Mouse (Mus musculus): ENCODE data around the gene Scg2. TPM values are rescaled to one million over a fixed set of nuclear protein-coding genes. Genes with fewer than 3 reads are reported as not detected.

The Scg2 gene
- polyA plus RNA-seq, 1 experiment = 184 TPM

DNA sequence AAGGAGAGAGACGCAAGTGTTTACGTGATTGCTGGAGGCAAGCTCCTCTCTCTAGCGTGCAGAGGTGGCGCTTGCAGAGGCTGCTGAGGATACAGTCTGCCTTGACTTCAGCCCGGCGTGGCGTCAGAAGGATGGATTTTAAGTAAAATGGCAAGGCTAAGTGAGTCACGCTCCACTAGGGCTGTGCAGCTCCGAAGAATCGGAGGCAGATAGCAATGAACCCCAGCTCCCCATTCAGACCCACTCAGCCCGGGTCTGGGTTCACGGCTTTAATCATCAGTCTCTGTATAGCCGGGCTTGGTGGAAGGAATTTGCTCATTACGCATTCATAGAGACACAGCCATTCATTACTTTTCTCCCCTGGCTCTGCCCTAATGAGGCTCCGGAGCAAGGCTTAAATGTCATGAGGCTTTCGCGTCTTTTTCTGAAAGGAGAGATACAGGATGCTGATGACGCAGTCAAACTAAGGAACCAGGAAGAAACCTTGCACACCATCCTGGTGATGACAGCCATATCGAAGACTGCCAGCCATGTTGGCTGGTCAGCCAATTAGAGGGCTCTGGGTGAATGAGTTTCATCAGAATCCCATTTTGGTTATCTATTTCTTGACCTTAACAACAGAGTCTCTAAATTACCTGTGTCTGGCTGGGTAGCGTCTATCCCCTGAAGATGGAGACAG lies 10.6 kb upstream of the Scg2 start:
- no peaks in the 10 kb centered on the region for H3K4me1 ChIP-seq (ENCODE audit: control insufficient read depth, insufficient read depth, low read length)
- peak overlapping the region; percentile 52 for H3K4me3 ChIP-seq (replicated peaks; ENCODE audit: insufficient read depth, low read depth, low read length)
- 14% methylated on average over 20 of the region's 20 CpGs for WGBS
- no peak overlapping the region for H3K27ac ChIP-seq (ENCODE audit: insufficient read depth, low read length)
- no peak for TF ChIP-seq CTCF (IDR thresholded peaks at IDR 0.05; ENCODE audit: borderline replicate concordance, insufficient read depth, low read depth, low read length)
- TF ChIP-seq POLR2A (IDR thresholded peaks at IDR 0.05; ENCODE audit: borderline replicate concordance, insufficient read depth, low read length) = no peak
- DNase-seq = peak; percentile 25 to 52
- no peaks in the 10 kb centered on the region for H3K27me3 ChIP-seq (ENCODE audit: control insufficient read depth, insufficient read depth, low read length)

DNA sequence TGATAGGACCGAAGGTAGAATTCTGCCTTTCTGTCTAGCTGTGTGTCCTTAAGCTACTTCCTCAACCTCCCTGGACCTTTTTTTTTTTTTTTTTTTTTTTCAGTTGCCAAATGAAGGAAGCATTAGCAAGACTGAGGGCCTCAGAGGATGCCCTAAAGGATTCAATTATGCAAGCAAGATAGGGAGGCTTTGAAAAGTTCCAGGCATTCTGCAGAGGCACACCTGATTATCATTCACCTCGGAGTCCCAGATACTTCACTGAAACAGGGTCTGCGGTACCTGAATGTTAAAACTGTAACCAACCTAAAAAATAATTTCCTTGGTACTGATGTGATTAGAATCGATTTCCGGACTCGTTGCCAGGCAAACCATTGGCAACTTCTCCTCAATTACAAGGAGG lies 10.0 kb upstream of the Scg2 start:
- TF ChIP-seq CTCF (IDR thresholded peaks at IDR 0.05; ENCODE audit: borderline replicate concordance, insufficient read depth, low read depth, low read length) = no peak
- no peak for TF ChIP-seq POLR2A (IDR thresholded peaks at IDR 0.05; ENCODE audit: borderline replicate concordance, insufficient read depth, low read length)
- Histone ChIP-seq H3K27ac (ENCODE audit: insufficient read depth, low read length) (no peak overlapping the region), H3K27me3 (ENCODE audit: control insufficient read depth, insufficient read depth, low read length) (no peaks in the 10 kb centered on the region), H3K4me3 (replicated peaks; ENCODE audit: insufficient read depth, low read depth, low read length) (peak overlapping the region; percentile 52), H3K4me1 (ENCODE audit: control insufficient read depth, insufficient read depth, low read length) (no peaks in the 10 kb centered on the region)
- 36% methylated on average over 6 of the region's 6 CpGs for WGBS
- no peak for DNase-seq

DNA sequence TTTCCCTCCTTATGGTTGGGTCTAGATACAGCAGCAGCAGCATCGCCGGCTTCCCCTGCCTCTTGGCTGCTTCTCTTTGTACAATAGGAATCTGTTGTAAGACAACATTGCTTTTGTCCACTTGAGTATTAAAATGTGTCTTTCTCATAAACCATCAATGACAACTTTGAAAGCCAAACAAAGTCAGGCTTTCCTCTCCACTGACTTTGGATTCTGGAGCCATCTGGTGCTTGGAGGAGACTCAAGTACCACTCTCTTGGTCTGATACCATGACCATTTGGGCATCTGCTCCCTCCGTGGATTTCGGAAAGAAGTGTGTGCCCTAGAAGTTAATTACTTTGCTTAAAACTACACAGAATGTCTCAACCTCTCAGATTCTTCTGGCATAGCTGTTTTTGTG lies 5.7 kb upstream of the Scg2 start:
- 22% methylated on average over 4 of the region's 4 CpGs for WGBS
- DNase-seq = peak in 1 of 2 experiments; percentile 30

DNA sequence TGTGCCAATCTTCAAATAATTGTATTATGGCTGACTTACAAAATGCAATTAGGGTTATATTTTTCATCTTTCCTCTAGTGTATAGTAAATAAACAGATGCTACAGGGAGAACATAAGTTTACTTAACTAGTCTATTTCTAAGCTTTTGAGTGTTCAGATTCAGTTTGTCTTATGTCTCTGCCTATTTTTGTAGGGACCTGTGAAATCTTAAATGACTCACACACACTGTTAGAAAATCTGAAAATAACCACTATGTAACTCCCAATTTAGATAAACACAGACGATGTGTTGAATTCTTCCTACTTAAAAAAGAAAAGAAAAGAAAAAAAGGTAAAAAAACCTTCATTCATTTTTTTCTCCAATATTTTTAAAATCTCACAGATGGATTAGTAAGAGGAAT lies 2.2 kb downstream of the Scg2 start:
- Histone ChIP-seq H3K4me1 (ENCODE audit: control insufficient read depth, insufficient read depth, low read length) (no peaks in the 10 kb centered on the region; the same call in 1 of the 2 replicates), H3K27ac (ENCODE audit: insufficient read depth, low read length) (no peak overlapping the region), H3K27me3 (ENCODE audit: control insufficient read depth, insufficient read depth, low read length) (no peaks in the 10 kb centered on the region), H3K4me3 (replicated peaks; ENCODE audit: insufficient read depth, low read depth, low read length) (no peak overlapping the region)
- no peak for DNase-seq
- 43% methylated on average over 1 of the region's 1 CpGs for WGBS
- TF ChIP-seq CTCF (IDR thresholded peaks at IDR 0.05; ENCODE audit: borderline replicate concordance, insufficient read depth, low read depth, low read length) (no peak), POLR2A (IDR thresholded peaks at IDR 0.05; ENCODE audit: borderline replicate concordance, insufficient read depth, low read length) (no peak)

More for the DNA sequence above, 5.7 kb upstream of the Scg2 start:
- no peak for TF ChIP-seq CTCF (IDR thresholded peaks at IDR 0.05; ENCODE audit: borderline replicate concordance, insufficient read depth, low read depth, low read length)
- TF ChIP-seq POLR2A (IDR thresholded peaks at IDR 0.05; ENCODE audit: borderline replicate concordance, insufficient read depth, low read length) = no peak
- Histone ChIP-seq H3K27ac (ENCODE audit: insufficient read depth, low read length) (no peak overlapping the region), H3K4me3 (replicated peaks; ENCODE audit: insufficient read depth, low read depth, low read length) (no peak overlapping the region), H3K27me3 (ENCODE audit: control insufficient read depth, insufficient read depth, low read length) (no peaks in the 10 kb centered on the region), H3K4me1 (ENCODE audit: control insufficient read depth, insufficient read depth, low read length) (no peaks in the 10 kb centered on the region)

DNA sequence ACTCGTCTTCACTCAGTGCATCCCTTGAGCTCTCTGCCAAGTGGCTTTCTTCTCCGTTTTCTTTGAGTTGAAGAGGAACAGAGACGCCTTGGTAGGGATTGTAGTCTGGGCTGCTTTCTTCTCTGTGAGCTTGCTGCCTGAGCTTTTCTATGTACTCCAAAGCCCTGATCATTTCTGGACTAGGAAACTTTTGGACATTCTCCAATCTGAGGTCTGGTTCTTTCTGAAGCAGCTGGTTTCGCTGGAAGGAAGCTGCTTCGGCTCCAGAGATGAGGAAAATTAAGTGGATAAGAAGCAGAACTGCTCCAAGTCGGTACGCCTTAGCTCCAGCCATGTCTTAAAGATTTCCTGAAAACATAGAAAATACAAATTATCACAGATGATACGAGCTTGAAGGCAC lies 3.2 kb downstream of the Scg2 start:
- TF ChIP-seq POLR2A (IDR thresholded peaks at IDR 0.05; ENCODE audit: borderline replicate concordance, insufficient read depth, low read length) (no peak), CTCF (IDR thresholded peaks at IDR 0.05; ENCODE audit: borderline replicate concordance, insufficient read depth, low read depth, low read length) (no peak)
- DNase-seq = peak; percentile 28 to 36
- H3K4me1 ChIP-seq (ENCODE audit: control insufficient read depth, insufficient read depth, low read length) = no peaks in the 10 kb centered on the region; the same call in 1 of the 2 replicates
- H3K4me3 ChIP-seq (replicated peaks; ENCODE audit: insufficient read depth, low read depth, low read length) = no peak overlapping the region
- no peak overlapping the region for H3K27ac ChIP-seq (ENCODE audit: insufficient read depth, low read length)
- WGBS = 62% methylated on average over 8 of the region's 8 CpGs
- no peaks in the 10 kb centered on the region for H3K27me3 ChIP-seq (ENCODE audit: control insufficient read depth, insufficient read depth, low read length)

DNA sequence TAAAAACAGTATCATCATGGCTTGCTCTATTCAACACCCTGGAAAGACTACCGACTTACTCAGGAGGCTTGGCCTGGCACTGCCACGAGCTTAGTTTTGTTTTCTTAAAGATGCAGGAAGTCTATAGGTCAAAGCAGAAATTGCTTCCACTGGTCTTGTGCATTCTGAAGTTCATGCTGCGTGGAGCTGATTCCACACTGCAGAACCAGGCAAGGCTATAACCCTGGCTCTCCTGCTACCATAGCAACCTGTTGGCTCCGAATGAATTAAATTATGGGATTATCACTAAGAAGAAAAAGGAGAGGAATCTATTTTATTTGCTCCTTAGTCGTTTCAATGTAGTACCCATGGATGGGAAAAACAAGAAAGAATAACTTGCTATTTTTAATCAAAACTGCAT lies 10.9 kb downstream of the Scg2 start:
- WGBS = 43% methylated on average over 5 of the region's 5 CpGs

DNA sequence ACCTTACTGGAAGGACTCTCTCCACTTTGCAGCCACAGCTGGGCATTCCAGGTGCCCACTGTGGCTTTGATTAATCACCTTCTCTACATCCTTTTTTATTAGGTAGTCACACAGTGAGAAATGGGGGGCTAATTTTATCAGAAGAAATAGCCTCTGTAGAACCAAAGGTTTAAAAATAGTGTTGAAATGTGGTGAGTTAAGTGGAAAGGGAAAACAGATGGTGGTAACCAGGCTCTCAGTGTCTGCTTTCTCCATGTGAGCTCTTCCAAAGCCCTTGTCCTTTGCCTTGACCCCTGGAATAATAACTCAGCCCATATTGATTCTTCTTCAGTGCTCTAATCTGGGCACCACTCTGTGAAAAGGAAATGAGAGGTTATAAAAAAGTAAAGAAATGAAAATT lies 24.4 kb downstream of the Scg2 start:
- Histone ChIP-seq H3K27ac (ENCODE audit: insufficient read depth, low read length) (no peak overlapping the region), H3K27me3 (ENCODE audit: control insufficient read depth, insufficient read depth, low read length) (no peaks in the 10 kb centered on the region), H3K4me1 (ENCODE audit: control insufficient read depth, insufficient read depth, low read length) (no peaks in the 10 kb centered on the region), H3K4me3 (replicated peaks; ENCODE audit: insufficient read depth, low read depth, low read length) (no peak overlapping the region)
- TF ChIP-seq POLR2A (IDR thresholded peaks at IDR 0.05; ENCODE audit: borderline replicate concordance, insufficient read depth, low read length) = no peak
- no peak for TF ChIP-seq CTCF (IDR thresholded peaks at IDR 0.05; ENCODE audit: borderline replicate concordance, insufficient read depth, low read depth, low read length)
- no peak for DNase-seq

More for the DNA sequence above, 10.9 kb downstream of the Scg2 start:
- Histone ChIP-seq H3K4me3 (replicated peaks; ENCODE audit: insufficient read depth, low read depth, low read length) (no peak overlapping the region), H3K4me1 (ENCODE audit: control insufficient read depth, insufficient read depth, low read length) (no peaks in the 10 kb centered on the region), H3K27ac (ENCODE audit: insufficient read depth, low read length) (no peak overlapping the region), H3K27me3 (ENCODE audit: control insufficient read depth, insufficient read depth, low read length) (no peaks in the 10 kb centered on the region)
- TF ChIP-seq CTCF (IDR thresholded peaks at IDR 0.05; ENCODE audit: borderline replicate concordance, insufficient read depth, low read depth, low read length) (no peak), POLR2A (IDR thresholded peaks at IDR 0.05; ENCODE audit: borderline replicate concordance, insufficient read depth, low read length) (no peak)
- no peak for DNase-seq

DNA sequence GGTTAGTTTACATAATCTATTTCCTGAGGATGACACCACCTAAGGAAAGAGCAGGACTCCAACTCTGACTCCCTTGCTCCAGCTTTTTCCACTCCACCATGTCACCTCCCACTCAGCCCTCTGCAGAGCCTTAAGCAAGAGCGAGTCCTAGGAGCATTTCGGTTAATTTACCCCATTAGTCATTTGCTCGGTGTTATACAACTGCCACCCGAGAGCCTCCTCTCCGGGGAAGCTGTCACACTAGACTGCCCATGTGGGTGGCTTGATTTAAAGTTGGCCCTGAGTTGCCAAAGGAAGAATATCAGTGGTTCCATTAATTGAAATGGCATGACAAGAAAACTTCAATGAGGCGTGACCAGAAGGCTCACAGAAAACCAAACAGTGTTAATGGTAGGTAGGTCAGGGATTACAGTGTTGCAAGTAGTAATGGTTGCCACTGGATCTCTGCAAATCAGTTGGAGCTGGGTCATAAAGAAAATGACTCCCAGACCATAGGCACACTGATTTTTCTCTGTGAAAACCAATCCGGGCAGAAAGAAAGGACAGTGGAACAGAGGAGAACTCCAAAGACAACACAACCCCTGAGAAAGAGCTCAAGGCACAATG lies 33.5 kb downstream of the Scg2 start:
- Histone ChIP-seq H3K27me3 (ENCODE audit: control insufficient read depth, insufficient read depth, low read length) (no peaks in the 10 kb centered on the region), H3K4me3 (replicated peaks; ENCODE audit: insufficient read depth, low read depth, low read length) (no peak overlapping the region), H3K4me1 (ENCODE audit: control insufficient read depth, insufficient read depth, low read length) (peaks cover 2% of the 10 kb centered on the region; the same call in 1 of the 2 replicates), H3K27ac (ENCODE audit: insufficient read depth, low read length) (no peak overlapping the region)
- no peak for DNase-seq
- TF ChIP-seq CTCF (IDR thresholded peaks at IDR 0.05; ENCODE audit: borderline replicate concordance, insufficient read depth, low read depth, low read length) = no peak
- no peak for TF ChIP-seq POLR2A (IDR thresholded peaks at IDR 0.05; ENCODE audit: borderline replicate concordance, insufficient read depth, low read length)
- WGBS = 46% methylated on average over 7 of the region's 7 CpGs
